Mouse (Mus musculus): Measurements from ENCODE around the gene Nfkbie. TPM values are rescaled to one million over a fixed set of nuclear protein-coding genes. Genes with fewer than 3 reads are reported as not detected.

The Nfkbie gene
- total RNA-seq (2012; rRNA removed) = 91.5 and 136 TPM in 2 replicates
- 87.4 and 90.0 TPM in 2 replicates for total RNA-seq (2014; rRNA removed)
- polyA plus RNA-seq (2012; ENCODE audit: insufficient read length, low read depth) = 76.6 and 78.7 TPM in 2 replicates

DNA sequence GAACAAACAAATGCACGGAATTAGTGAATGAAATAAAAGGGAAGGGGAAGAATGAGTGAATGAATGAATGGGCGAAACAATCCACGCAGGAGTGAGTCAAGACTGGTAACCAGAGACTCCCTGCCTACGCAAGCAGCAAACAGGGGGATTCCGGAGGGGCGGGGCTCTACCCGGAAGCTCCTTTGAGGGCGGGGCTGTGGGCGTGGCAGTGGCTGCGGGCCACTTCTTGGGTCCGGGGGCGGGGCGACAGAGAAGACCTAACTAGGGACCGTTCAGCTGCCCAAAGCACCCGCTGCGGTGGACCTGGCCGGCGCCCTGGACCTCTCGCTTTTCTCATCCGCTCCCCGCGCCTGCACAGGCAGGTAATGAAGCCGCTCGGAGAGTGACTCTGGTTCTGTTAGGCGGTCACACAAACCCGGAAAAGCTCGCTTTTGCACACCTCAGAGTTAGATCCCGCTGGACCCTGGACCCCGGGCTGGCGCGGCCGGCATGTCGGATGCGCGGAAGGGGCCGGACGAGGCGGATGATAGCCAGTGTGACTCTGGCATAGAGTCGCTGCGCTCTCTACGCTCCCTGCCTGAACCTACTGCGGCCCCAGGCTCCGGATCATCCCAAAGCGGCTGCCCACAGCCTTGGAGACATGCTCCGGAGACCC lies at the start of gene Nfkbie:
Gene Nfkbie, plus strand, starts transcription at position 252 of the 655 bp plus-strand sequence.
- TF ChIP-seq JUND (conservative IDR thresholded peaks at IDR 0.05; ENCODE audit: low read depth, low read length) (0 out of 2 replicates have a peak, but pooled peaks have one; percentile 17), MAFK (IDR thresholded peaks at IDR 0.05; ENCODE audit: insufficient replicate concordance, low read length) (peak; percentile 29; the same call in 1 of the 2 replicates), EP300 (IDR thresholded peaks at IDR 0.05; ENCODE audit: low read length) (0 out of 2 replicates have a peak, but pooled peaks have one; percentile 45), NELFE (IDR thresholded peaks at IDR 0.05; ENCODE audit: low read depth, low read length) (peak; percentile 86), RCOR1 (conservative IDR thresholded peaks at IDR 0.05; ENCODE audit: low read depth, low read length) (no peak), RAD21 (IDR thresholded peaks at IDR 0.05; ENCODE audit: low read depth, low read length) (no peak), JUN (IDR thresholded peaks at IDR 0.05; ENCODE audit: insufficient read depth, low read depth, low read length) (no peak), MAZ (IDR thresholded peaks at IDR 0.05; ENCODE audit: low read depth, low read length) (peak; percentile 83), IRF4 (IDR thresholded peaks at IDR 0.05; ENCODE audit: low read depth, low read length) (peak; percentile 49; the same call in 1 of the 2 replicates), USF1 (IDR thresholded peaks at IDR 0.05; ENCODE audit: low read depth, low read length) (no peak), GABPA (IDR thresholded peaks at IDR 0.05; ENCODE audit: insufficient replicate concordance, low read depth, low read length) (no peak), ZKSCAN1 (IDR thresholded peaks at IDR 0.05; ENCODE audit: borderline replicate concordance, low read depth, low read length) (no peak), NRF1 (IDR thresholded peaks at IDR 0.05; ENCODE audit: low read depth, low read length) (0 out of 2 replicates have a peak, but pooled peaks have one; percentile 15), POLR2AphosphoS2 (IDR thresholded peaks at IDR 0.05; ENCODE audit: low read depth, low read length) (peak; percentile 78; the same call in 1 of the 2 replicates), ETS1 (conservative IDR thresholded peaks at IDR 0.05; ENCODE audit: low read depth, low read length) (peak; percentile 84), USF2 (conservative IDR thresholded peaks at IDR 0.05; ENCODE audit: low read depth, low read length) (no peak), CHD1 (IDR thresholded peaks at IDR 0.05; ENCODE audit: low read depth, low read length) (peak; percentile 54; the same call in 1 of the 2 replicates), ELF1 (IDR thresholded peaks at IDR 0.05; ENCODE audit: low read depth, low read length) (peak; percentile 98), POLR2A (IDR thresholded peaks at IDR 0.05; ENCODE audit: low read depth, low read length) (peak; percentile 93), CTCF (conservative IDR thresholded peaks at IDR 0.05 in 1 of 2, IDR thresholded peaks at IDR 0.05 in 1 of 2; ENCODE audit: low read depth in 2 of 2, low read length in 2 of 2) (no peak), KAT2A (IDR thresholded peaks at IDR 0.05; ENCODE audit: insufficient replicate concordance, low read length) (0 out of 2 replicates have a peak, but pooled peaks have one; percentile 59), SIN3A (IDR thresholded peaks at IDR 0.05; ENCODE audit: low read length) (peak; percentile 80), MAX (IDR thresholded peaks at IDR 0.05; ENCODE audit: low read length) (no peak), MYC (IDR thresholded peaks at IDR 0.05; ENCODE audit: low read depth, low read length) (0 out of 2 replicates have a peak, but pooled peaks have one; percentile 39), TBP (conservative IDR thresholded peaks at IDR 0.05; ENCODE audit: low read depth, low read length) (peak; percentile 84), HCFC1 (IDR thresholded peaks at IDR 0.05; ENCODE audit: low read depth, low read length) (no peak), ZC3H11A (IDR thresholded peaks at IDR 0.05; ENCODE audit: low read depth, low read length) (no peak), SMC3 (IDR thresholded peaks at IDR 0.05; ENCODE audit: low read depth, low read length) (no peak), E2F4 (IDR thresholded peaks at IDR 0.05; ENCODE audit: insufficient replicate concordance, low read depth, low read length) (no peak), BHLHE40 (IDR thresholded peaks at IDR 0.05; ENCODE audit: low read depth, low read length) (no peak), CHD2 (IDR thresholded peaks at IDR 0.05; ENCODE audit: low read length) (peak; percentile 60; the same call in 1 of the 2 replicates), MEF2A (IDR thresholded peaks at IDR 0.05; ENCODE audit: borderline replicate concordance, low read depth, low read length) (peak; percentile 66; the same call in 1 of the 2 replicates), UBTF (IDR thresholded peaks at IDR 0.05; ENCODE audit: low read depth, low read length) (peak; percentile 79), MXI1 (IDR thresholded peaks at IDR 0.05; ENCODE audit: low read depth, low read length) (peak; percentile 30; the same call in 1 of the 2 replicates), TCF12 (IDR thresholded peaks at IDR 0.05; ENCODE audit: low read depth, low read length) (peak; percentile 82), PAX5 (IDR thresholded peaks at IDR 0.05; ENCODE audit: low read length) (no peak), ZNF384 (IDR thresholded peaks at IDR 0.05; ENCODE audit: low read depth, low read length) (no peak; the same call in 1 of the 2 replicates), ZMIZ1 (IDR thresholded peaks at IDR 0.05; ENCODE audit: low read depth, low read length) (peak; percentile 93)
- in situ Hi-C loops (cut with MboI; ENCODE audit: low pct_ligation_motif_present, low pct_unique_long_range_greater_than_20kb, low sequenced_read_pairs) = loop anchor here (5.0 kb wide), 1 partner anchor 78 kb away; the partner anchor contains the start of gene Spats1

More for the DNA sequence above, at the start of gene Nfkbie:
- peak within 1 kb of the TSS; percentile 90 to 100 (median 99) for H3K4me3 ChIP-seq (replicated peaks in 1 of 3; ENCODE audit: low read depth in 2 of 3, low read length in 2 of 3, poor library complexity in 1 of 3)
- peak within 1 kb of the TSS; percentile 99 for H3K27ac ChIP-seq (ENCODE audit: insufficient read depth, low read depth)
- peaks cover 23 to 40% of the 10 kb centered on the region in 2 experiments for H3K36me3 ChIP-seq (replicated peaks in 1 of 2; ENCODE audit: control insufficient read depth in 1 of 2, insufficient read depth in 1 of 2, low read length in 1 of 2)
- H3K4me1 ChIP-seq (ENCODE audit: control insufficient read depth in 1 of 2, insufficient read depth in 2 of 2) = peaks cover 21 to 49% of the 10 kb centered on the region in 2 experiments
- peak within 1 kb of the TSS; percentile 79 for H3K4me2 ChIP-seq (ENCODE audit: insufficient read depth, low read depth, poor library complexity, severe bottlenecking)
- H3K27me3 ChIP-seq (replicated peaks) = no peaks in the 10 kb centered on the region
- dilution Hi-C loops (cut with MboI; ENCODE audit: extremely low pct_ligation_motif_present, extremely low pct_unique_long_range_greater_than_20kb, low sequenced_read_pairs) = no loop called here
- DNase-seq (ENCODE audit: extremely low read depth) = peak; percentile 94
- H3K9ac ChIP-seq (ENCODE audit: insufficient read depth, low read depth) = peak within 1 kb of the TSS; percentile 99
- H3K9me3 ChIP-seq (replicated peaks; ENCODE audit: low read length) = no peaks in the 10 kb centered on the region
- peaks cover 37% of the 10 kb centered on the region for H3K79me2 ChIP-seq (replicated peaks; ENCODE audit: control insufficient read depth, extremely low read depth, insufficient read depth, poor library complexity, severe bottlenecking)

Data from CH12.LX (cell line).